Mouse (Mus musculus): Measurements from ENCODE around the gene Nkx6-1.

- no peak for TF ChIP-seq CTCF (IDR thresholded peaks at IDR 0.05)
- no peak for TF ChIP-seq EP300 (IDR thresholded peaks at IDR 0.05)
Observed at GRCm38 (mm10) chr5:101660666-101661065, 4.1 kb downstream of the Nkx6-1 start.
